Mouse (Mus musculus) embryonic fibroblast, embryonic 13.5 days (primary cell): ENCODE measurements around the gene Ckap4.

ENCODE experiments used
- CTCF ChIP-seq: IDR thresholded peaks from 2 replicates; pipeline ENCODE4 v1.5.1; 2011; ENCODE audit warnings: mild to moderate bottlenecking, control low read depth, low read length, moderate library complexity, borderline replicate concordance; ENCODE audit not compliant: insufficient read depth
- POLR2A ChIP-seq: IDR thresholded peaks from 2 replicates; pipeline ENCODE4 v1.6.1; 2011; ENCODE audit warnings: low read depth, mild to moderate bottlenecking, control low read depth, low read length, moderate library complexity

- TF ChIP-seq CTCF (no peak), POLR2A (no peak)
Measured at GRCm38 (mm10) chr10:84549146-84549919, 15.5 kb upstream of the Ckap4 start.
